Mouse (Mus musculus) cerebellum, adult 11 months (tissue): ENCODE measurements around the gene Zkscan14.
"Not testable (repeated sequence)": the region's sequence is repeated elsewhere in the genome, so short reads cannot be mapped to it uniquely, and the experiment has no call there.

ENCODE experiments used
- DNase-seq: peaks from one replicate; pipeline ENCODE4 v3.0.0; 2022

The Zkscan14 gene

GRCm38 (mm10) chr5:145201321-145201991 is at the start of gene Zkscan14:
Gene Zkscan14 (minus strand): TSS chr5:145201868.
- DNase-seq, result peak; percentile 67

DNA sequence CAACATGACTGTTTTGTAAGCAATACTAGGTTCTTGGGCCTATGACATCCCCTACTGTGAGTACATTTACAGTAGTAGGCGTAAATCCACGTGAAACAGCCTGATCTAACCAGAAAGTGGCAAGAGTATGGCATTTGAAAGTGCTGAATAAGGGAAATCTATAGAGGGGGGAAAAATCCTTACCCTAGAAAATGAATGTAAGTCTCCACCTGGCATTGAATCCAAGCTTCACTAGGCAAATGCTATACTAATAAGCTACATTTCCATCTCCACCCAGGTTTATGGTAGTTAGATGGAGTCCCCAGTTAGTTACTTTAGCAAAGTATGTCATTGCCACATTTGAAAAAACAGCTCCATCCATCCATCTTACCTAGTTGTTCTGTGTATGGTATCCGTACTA is 47.9 kb upstream of the Zkscan14 start:
- DNase-seq, result no peak

DNA sequence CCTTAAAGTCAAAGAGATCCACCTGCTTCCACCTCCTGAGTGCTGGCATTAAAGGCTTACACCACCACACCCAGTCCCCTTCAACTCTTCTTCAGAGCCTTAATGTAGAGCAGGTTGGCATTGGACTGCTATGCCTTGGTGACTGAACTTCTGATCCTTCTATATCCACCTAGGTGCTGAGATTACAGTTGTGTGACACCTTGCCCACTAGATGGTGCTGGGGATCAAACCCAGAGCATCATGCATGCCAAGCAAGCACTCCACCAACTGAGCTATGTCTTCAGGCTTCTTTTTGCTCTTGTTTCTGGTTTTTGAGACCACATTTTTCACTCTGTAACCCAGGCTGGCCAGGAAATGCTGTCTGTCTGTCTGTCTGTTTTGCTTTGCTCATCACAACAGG is 33.0 kb upstream of the Zkscan14 start:
- no peak for DNase-seq

DNA sequence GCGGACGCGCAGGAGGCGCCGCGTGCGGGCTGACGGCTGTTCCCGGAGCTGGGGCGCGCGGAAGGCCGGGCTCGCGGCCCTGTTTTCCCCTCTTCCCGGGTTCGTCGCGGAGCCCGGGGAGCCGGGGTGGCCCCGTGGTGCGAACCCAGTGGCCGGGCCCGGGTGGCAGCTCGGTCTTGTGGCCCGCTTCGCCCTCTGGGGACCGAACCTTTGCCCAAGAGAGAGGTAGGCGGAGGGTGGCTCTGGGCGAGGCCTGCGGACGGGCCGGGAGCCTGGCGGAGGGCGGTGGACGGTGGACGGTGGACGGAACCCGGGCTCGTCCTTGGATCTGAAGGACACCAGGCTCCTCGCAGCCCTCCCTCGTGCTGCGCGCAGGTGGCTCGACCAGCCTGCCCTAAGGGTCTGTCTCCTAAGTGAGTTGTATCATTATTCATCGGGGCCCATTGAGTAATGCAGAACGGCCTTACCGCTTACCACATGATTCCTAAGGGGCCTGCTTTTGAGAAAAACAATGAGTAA is 30.3 kb upstream of the Zkscan14 start:
- DNase-seq, result no peak

DNA sequence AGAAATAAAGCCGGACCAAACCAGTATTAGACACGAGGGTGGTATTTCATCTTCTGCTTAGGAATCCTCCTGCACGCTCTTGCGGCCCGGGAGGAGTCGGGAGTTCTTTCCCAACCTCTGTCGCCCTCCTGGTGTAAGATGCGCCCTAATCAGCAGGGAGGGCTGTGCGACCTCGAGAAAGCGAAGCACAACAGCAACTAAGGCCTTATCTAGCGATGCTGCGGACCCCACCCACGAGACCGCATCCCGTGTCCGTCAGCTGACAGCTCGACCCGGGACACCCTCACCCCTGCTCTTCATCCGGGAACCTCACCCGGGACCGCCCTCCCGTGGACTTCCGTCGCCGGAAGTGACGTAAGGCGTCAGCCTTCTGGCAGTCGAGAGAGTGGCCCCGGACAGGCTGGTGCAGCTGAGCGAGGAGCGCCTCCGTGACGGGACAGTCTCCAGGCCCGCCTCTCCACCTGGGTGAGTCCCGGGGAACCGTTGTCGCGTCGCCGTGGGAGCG is 29.8 kb upstream of the Zkscan14 start, which contains the start of gene Zfp655:
Gene Zfp655 (plus strand): TSS at position 349 of the 505 bp plus-strand sequence.
- DNase-seq, result peak; percentile 96

DNA sequence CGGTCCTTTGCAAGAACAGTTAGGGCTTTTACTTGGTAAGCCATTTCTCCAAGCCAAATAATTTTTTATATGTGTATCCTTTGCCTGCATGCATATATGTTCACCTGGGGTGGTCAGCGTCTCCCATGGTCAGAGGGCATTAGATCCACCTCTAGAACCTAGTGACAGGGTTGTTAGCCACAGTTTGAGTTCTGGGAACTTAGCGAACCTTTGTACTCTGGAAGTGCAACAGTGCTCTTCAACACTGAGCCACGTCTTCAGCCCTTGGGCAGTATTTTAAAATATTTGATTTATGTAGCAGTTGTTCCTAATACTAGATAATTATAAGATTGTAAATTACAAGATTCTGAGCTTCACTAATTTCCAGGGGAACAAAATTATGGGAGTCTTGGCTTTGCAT is 29.0 kb upstream of the Zkscan14 start:
- DNase-seq, result no peak

DNA sequence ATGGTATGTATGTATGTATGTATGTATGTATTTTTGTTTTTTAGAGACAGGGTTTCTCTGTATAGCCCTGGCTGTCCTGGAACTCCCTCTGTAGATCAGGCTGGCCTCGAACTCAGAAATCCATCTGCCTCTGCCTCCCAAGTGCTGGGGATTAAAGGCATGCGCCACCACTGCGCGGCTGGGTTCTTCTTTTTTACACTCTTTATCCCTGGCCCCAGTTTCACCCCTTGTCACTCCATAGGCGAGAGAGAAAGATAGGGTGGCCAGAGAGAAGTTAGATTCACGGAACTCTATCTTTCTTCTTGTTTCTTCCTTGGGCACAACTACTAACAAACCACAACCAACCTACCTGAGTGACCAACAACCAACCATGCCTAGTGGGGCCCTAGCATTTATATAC is 27.6 kb upstream of the Zkscan14 start:
- not testable (repeated sequence) for DNase-seq

DNA sequence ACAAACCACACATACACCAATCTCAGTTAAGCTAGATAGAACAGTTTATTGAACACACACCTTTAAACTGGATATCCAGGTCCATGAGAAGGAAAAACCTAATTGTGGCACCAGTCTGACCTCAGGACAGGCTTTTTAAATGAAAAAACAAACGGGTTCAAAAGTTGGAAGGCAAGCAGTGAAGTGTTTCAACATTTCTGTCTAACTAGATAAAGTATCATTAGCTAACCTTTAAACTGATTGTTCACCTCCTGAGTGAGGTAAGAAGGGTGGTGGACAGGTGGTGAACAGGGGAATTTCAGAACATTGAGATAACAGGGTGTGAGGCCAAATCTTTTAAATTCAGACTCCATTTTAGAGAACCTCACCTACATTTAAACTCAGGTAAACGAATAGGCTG is 24.8 kb upstream of the Zkscan14 start:
- DNase-seq, result no peak

GRCm38 (mm10) chr5:145223395-145223794 is 21.7 kb upstream of the Zkscan14 start:
- no peak for DNase-seq

DNA sequence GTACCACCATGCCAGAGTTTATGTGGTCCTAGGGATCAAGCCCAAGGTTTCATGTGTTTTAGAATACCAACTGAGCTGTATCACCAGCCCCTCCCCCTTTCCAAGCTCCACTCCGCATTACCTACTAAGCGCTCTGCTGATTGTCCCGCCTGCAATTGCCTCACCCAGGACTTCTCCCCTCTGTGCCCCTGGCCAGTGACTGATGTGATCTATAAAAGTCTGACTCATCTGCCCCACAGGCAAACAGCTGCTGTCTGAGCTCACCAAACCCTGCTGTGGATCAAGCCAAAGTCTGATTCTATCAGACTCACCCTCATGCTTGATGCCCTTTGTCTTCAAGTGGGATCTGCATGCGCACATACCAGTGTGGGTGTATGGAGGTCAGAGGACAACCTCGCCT is 21.2 kb upstream of the Zkscan14 start:
- DNase-seq, result no peak

GRCm38 (mm10) chr5:145219981-145220380 is 18.3 kb upstream of the Zkscan14 start:
- no peak for DNase-seq

GRCm38 (mm10) chr5:145218671-145219070 is 17.0 kb upstream of the Zkscan14 start:
- no peak for DNase-seq

DNA sequence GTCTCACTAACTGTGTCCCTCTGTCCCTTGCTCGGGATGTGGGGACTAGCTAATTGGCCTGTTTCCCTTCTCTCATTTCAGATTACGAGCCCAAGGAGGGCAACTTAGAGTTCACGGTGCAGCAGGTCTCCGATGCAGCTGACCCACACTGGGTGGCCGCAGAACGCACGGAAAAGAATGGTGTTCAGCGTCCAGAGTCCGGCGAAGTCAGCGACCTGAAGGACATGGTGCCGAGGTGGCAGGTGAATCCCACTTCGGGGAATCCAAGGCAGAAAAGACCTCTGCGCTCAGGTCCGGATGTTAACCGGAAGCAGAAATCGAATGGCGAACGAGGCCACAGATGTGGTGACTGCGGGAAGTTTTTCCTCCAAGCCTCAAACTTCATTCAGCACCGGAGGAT is 16.5 kb upstream of the Zkscan14 start:
- DNase-seq, result no peak

- DNase-seq, result no peak
These were observed 16.1 kb upstream of the Zkscan14 start for GRCm38 (mm10) chr5:145217746-145218145.

- no peak for DNase-seq
These were observed 13.0 kb upstream of the Zkscan14 start for GRCm38 (mm10) chr5:145214679-145215078.

DNA sequence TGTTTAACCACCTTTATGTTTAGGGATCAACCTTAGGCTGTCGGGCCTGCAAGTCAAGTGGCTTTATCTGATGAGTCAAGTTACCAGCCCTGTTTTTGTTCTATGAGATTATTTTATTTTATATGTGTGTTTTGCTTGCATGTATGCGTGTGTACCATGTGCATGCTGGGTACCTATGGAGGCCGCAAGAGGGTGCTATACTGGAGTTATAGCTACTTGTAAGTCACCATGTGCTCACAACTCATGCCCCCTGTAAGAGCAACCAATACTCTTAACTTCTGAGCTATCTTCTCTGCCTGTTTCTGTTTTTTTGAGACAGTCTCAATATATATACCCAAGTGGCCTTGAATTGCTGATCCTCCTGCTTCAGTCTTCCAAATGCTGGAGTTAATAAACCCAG is 11.8 kb upstream of the Zkscan14 start:
- no peak for DNase-seq

GRCm38 (mm10) chr5:145212216-145212615 is 10.5 kb upstream of the Zkscan14 start:
- DNase-seq, result no peak

- DNase-seq, result no peak
These were observed 9.7 kb upstream of the Zkscan14 start for GRCm38 (mm10) chr5:145211340-145211739.

DNA sequence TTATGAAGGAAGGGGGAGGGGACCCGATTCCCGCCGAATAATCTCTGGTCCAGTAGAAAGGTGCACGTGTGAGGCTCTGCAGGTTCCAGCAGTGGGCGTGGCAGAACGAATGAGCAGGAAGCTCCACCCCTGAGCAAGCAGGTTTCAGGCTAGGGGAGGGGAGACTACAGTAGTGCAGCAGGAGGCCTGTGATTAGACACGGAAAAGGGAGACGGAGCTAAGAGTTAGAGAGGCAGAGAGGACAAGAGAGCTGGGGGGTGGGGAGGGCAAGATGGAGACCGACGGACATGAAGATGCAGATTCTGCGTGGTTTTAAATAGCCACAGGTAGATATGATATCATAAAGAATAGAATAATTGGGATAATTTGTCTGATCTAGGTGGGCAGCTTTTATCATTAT is 6.7 kb upstream of the Zkscan14 start:
- DNase-seq, result not testable (repeated sequence)

GRCm38 (mm10) chr5:145207954-145208353 is 6.3 kb upstream of the Zkscan14 start:
- no peak for DNase-seq

DNA sequence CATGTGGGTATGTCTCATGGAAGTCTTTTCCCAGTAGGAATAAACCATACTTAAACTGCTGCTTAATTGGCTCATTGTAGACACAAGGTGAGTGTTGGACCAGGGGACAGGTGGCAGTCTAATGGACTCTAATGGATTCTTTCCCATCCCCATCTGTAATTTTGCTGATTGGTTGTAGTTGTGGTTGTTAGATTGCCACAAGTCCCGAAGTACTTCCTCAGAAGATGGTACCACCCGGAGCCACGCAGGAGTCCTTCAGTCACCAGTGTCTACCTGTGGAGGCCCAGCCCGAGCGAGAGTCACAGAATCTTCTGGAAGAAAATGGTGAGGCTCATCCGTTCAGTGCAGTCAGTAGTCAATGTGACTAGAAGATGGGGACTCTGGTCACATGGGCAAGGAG is 5.7 kb upstream of the Zkscan14 start:
- no peak for DNase-seq

DNA sequence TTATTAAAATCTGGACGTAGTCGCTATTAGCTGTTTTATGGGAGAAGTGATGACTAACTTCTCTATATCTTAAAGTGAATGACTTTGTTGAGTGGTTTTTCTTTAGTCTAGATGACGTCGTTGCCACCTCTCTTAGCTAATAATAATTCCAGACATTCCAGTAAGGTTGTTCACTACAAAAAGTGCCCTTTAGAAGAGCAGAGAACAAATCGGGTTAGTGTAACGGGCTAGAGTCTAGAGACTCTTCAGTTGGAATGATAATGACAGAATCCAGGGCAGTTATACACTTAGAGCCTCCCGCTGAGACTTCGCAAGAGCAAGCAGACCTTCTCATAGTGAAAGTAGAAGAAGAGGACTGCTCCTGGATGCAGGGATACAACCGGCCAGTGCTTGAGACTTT is 3.4 kb upstream of the Zkscan14 start:
- no peak for DNase-seq

GRCm38 (mm10) chr5:145203936-145204691 is 2.4 kb upstream of the Zkscan14 start, which contains the start of gene Zkscan5:
Gene Zkscan5 (plus strand): TSS chr5:145204562.
- peak; percentile 98 for DNase-seq

DNA sequence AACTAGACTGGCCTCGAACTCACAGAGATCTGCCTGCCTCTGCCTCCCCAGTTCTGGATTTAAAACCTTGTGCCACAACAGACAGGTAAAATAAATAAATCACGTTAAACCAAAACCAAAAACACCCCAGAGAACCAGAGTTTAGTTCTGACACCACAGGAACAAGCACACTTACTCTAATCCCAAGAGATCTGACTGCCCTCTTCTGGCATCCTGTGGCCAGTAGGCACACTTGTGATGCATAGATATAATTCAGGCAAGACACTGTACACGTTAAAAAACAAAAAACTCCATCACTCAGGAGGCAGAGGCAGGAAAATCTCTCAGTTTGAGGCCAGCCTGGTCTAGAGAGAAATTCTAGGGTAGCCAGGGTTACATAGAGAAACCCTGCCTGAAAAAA is 778 bp upstream of the Zkscan14 start:
- no peak for DNase-seq
